Mouse (Mus musculus) gastrocnemius, postnatal 4 days (tissue): Measurements from ENCODE around the gene Slc22a23. TPM values are rescaled to one million over a fixed set of nuclear protein-coding genes. Genes with fewer than 3 reads are reported as not detected.
"Not testable (repeated sequence)": the region's sequence is repeated elsewhere in the genome, so short reads cannot be mapped to it uniquely, and the experiment has no call there.

ENCODE experiments used
- DNase-seq, 2 experiments: peaks; one replicate each; pipeline ENCODE4 v3.0.0; 2021 to 2022; ENCODE audit warnings: low spot score in 2 of 2, mixed read lengths in 2 of 2
- long read RNA-seq, 2 experiments: library from polyadenylated mRNA; stranded (forward); transcript quantifications; one replicate each; pipeline ENCODE4 v2.0.0; 2021
- total RNA-seq, 2 experiments: library from RNA; stranded (reverse); gene quantifications; 2 replicates each; pipeline ENCODE4 v1.2.3; 2021

Slc22a23 gene
- total RNA-seq = 1 to 10 TPM; 7.4 to 7.8 TPM
- long read RNA-seq, experiment 1, full-length matches to known transcripts = 2 of 5 reads
- long read RNA-seq, experiment 1, partial matches to known transcripts = 0 of 5 reads
- long read RNA-seq, experiment 1, other reads (novel, unspliced or antisense) = 3 of 5 reads
- long read RNA-seq, experiment 2, full-length matches to known transcripts = 3 of 4 reads
- long read RNA-seq, experiment 2, partial matches to known transcripts = 0 of 4 reads
- long read RNA-seq, experiment 2, other reads (novel, unspliced or antisense) = 1 of 4 reads

GRCm38 (mm10) chr13:34345128-34346085 is at the start of gene Slc22a23:
Slc22a23 (minus strand) TSS chr13:34345182.
- DNase-seq = peak in 1 of 2 experiments; percentile 50

DNA sequence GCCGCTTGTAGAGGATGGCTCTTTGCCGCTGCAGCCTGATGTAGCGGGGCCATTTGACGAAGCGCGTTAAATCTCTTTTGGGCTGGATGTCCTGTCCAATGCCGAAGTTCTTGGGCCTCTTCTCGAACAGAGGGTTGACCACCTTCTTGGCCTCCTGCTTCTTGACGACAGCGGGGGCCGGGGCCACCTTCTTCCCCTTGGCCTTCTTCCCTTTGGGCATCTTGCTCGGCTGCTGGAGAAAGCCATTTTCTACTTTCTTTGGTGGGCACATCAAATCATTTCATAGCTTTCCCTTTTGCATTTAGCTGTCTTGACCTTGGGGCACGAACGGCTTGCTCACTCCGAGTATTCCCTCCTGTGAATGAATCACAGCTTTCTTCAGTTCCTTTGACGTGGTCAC is 49.3 kb upstream of the Slc22a23 start:
- DNase-seq = not testable (repeated sequence)

DNA sequence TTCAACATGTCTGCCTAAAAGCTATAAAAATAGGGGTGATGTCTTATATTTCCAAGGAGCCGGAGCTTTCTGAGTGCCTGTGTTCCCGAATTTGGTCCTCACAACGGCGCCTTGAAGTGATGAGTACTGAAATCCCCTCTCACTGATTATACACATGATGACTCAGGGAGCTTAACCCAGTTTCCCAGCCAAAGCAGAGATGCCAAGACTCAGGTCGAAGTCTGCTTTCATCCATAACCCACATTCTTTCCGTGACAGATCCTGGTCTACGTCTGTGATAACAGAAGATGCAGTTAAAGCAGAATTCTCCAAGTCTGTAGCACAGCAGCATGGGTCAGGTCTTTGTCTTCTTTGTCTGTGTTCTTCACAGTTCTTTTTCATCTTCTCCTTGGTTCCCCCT is 47.4 kb upstream of the Slc22a23 start:
- no peak for DNase-seq

DNA sequence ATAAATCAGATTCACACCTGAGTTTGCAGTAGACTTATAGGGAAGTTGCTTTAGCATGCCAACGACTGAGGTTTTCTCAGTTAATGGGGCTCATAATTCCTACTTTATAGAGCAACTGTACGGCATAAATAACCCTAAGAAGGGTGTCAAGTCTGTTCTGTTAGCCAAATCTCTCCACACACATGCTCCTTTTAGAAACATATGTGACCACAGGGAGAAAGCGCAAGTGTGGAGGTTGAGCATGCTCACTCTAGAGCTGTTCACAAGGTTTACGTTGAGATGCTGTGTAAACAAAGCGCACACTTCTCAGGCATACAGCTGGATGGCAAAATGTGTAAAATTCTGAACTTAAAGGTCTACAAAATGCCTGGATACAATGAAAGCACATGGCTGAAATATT is 43.2 kb upstream of the Slc22a23 start:
- DNase-seq = no peak

DNA sequence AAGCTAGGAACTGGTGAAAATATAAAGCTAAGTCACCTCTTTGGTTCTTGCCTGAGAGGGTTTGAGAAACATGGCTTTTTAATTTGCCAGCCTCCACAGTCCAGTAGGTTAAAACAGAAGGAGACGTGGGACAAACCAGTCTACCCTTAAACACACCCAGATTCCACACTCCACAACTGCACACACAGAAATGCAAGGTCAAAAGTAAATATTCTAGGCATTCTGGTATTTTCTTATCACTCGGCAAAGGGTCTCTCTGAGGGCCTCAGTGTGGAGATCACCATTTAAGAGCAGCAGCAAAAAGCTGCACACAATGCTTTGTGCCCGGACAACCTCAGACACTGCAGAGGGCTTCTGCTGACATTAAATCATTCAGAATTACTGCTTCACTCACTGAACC is 38.4 kb upstream of the Slc22a23 start:
- no peak for DNase-seq

DNA sequence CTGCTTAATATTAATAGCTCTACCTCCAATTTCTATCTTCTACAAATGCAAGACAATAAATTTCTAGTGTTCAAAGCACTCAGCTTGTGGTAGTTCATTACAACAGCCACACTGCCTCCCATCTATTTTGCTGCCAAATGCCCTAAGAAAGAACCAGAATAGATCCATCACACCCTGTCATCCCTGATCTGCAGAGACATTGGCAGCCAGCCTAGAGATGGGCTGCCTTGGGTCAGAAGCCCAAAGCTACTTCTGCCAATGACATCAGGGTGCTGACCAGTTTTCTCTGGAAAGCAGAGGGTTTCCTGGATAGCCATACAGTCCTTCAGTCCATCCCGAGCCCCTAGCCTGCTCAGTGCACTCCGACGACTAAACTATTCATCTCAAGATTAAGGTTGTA is 33.9 kb upstream of the Slc22a23 start:
- no peak for DNase-seq

GRCm38 (mm10) chr13:34375145-34375544 is 30.2 kb upstream of the Slc22a23 start:
- no peak for DNase-seq

- DNase-seq = no peak
Observed at GRCm38 (mm10) chr13:34372870-34373478, 28.0 kb upstream of the Slc22a23 start.

DNA sequence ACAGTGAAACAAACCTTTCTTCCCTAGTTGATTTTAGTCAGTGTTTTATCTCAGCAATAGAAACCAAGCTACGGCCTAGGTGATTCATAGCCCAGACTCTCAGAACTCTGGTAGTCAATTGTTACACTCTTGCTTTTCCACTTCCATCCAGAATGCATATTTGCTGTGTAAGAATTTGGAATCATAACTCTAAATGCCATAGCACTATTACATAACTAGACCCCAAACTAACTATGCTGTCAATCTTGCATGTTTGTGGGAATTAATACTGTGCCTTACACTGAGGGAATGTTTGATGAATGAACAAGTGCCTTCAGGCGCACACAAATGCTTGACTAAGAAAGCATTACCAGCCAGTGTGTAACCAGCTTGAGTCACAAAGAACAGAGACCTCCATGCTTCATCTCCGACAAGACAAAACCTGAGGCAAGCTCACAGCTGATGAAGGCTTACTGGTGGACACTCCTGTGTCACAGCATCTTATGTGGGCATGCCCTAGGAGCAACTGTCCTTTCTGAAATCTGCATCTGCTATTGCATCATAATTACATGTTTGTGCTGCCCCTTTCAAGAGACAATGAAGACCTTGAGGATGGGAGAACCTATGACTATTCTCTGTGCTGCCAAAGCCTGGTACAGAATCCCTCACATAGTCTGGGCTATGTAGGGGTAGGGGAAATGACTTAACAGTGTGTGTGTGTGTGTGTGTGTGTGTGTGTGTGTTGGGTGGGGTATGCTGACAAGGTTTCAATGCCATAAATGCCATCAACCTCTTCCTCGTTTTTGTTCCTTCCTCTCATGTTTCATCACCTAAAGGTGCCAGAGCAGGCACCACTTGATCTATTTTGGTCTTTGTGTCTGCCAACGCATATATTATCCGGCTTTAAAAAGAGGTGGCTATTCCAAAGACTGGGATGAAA is 27.2 kb upstream of the Slc22a23 start:
- DNase-seq = no peak

DNA sequence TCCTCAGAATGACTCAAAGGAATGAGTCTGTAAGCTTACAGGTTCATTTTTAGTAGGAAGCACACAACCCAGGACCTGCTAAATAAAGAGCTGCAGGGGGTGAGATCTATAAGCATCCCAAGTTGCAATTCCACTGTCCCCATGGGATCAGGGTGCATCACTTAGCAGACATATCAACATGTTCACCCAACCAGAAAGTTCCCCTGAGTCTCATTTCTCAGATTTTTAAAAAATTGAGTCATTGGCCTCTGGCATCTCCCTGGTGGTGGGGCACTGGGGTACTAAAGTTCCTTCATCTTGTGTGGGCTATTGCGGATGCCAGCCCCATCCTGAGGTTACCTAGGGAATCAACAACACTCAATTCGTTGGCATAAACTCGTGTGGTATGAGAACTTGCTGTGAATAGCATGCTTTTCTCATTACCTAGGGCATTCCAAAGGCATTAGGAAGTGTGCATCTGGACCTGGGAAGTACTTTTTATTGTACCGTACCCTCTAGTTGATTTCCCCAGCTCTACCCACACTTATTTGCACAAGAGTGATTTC is 25.4 kb upstream of the Slc22a23 start:
- DNase-seq = no peak

GRCm38 (mm10) chr13:34365226-34365625 is 20.2 kb upstream of the Slc22a23 start:
- DNase-seq = no peak

DNA sequence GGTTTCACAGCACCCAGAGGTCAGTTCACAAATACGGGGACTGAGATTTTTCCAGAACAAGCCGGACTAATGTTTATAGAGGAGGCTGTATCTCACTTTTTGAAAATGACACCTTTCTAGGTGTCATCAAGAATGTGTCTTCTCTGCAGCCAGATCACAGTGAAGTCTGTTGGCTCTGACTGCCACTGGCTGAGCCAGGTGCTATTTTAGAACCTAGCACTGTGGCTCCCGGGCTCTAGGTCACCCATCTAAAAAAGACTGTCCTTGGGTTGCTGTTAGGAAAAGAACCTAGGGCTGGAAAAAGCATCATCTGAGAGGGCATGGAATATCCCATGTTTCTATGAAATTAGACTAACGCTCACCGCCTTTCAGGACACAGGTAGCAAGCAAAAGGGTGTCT is 10.7 kb upstream of the Slc22a23 start:
- DNase-seq = no peak

DNA sequence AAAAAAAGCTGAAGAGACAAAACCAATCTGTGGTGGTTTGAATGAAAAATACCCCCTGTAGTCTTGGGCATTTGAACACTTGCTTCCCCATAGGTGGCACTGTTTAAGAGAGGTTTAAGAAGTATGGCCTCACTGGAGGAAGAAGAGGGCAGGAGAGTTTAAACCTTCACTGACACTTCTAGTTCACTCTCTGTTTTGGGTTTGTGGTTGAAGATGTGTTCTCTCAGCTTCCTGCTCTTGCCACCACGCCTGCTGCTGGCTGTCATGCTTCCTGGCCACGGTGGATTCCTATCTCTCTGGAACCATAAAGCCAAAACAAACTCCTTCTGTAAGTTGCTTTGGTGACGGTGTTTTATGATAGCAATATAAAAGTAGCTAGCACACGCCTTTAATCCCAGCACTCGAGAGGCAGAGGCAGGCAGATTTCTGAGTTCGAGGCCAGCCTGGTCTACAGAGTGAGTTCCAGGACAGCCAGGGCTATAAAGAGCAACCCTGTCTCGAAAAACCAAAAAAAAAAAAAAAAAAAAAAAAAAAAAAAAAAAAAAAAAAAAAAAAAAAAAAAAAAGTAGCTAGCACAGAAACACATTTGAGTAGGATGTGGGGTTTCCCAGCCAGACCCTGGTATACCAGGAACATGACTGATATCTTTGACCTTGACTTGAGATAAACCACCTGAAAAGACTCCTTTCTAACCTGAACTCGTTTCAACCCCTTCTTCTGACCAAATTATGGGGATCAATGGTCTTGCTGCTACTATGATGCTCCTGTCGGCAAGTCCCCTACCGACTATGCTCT is 10.0 kb upstream of the Slc22a23 start:
- no peak for DNase-seq

DNA sequence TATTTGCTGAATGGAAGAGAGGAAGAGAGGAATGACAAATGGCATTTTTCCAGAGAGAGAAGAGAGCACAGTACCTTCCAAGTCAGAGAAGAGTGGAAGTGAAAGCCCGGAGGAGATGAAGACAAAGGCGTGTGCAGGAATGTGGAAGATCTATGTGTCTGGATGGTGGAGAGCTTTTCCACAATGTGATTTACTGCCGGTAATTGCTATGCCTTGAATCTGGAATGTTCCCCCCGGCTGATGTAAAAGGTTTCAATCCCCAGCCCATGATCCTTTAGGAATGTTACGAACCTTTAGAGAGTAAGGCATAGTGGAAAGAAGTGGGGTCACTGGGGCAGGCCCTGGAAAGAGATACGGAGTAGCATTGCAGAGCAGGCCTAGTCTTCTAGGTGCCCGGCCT is 8.3 kb upstream of the Slc22a23 start:
- DNase-seq = no peak

DNA sequence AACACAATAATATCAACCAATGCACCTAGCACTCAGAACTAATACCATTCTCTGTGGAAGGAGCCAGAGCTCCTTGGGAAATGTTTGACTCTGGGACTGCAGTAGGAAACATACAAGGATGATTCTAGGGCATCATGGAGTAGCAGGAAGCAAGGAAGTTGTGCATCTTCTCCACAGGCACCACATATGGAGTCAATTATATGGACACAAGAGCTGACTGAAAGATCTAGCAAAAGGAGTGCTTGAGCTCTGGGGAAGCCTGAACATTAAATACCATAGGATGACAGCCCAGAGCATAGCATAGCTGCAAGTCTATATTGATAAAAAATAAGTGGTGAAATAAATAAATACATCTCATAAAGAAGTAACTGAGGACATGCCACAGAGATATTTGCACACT is 6.5 kb upstream of the Slc22a23 start:
- no peak for DNase-seq

DNA sequence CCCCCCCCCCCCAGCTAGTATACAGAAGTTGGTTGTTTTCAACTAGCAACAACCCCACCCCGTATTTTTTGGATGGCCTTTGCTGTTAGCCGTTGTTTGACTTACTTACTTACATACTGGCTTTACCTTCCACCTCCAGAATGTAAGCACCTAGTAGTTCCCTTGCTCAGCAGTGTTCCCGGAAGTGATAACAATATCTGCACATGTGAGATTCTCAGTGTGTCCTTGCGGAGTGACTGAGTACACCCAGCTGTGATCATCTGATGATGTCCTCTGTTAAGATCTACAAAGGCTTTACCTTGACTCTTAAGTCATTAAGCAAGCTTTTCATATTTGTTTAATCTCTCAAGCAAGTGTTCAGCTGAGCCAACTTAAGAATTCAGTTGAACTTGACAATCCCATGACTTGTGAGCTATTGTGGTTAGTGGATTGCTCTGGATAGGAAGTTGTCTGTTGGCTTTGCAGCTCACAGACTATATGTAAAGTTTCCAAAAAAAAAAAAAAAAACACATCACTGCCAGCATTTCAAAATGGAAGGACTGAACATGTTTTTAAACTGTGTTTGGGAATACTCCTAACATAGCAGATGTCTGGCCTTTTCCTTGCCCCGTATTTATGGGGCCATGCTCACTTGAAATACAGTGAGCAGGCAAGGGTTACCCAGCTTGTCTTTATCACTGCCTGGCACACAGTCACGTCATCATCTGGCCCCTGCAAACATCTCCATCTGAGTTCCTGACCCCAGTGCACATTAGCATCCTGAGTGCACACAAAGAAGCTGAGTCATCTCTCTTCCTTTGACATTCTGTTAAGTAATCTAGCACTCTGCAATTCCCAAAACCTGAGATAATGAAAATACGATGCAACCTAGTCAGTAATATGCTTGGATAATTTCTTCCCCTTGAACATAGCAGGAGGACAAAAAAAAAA is 3.2 kb upstream of the Slc22a23 start:
- DNase-seq = no peak

GRCm38 (mm10) chr13:34346748-34347147 is 1.8 kb upstream of the Slc22a23 start:
- no peak for DNase-seq

DNA sequence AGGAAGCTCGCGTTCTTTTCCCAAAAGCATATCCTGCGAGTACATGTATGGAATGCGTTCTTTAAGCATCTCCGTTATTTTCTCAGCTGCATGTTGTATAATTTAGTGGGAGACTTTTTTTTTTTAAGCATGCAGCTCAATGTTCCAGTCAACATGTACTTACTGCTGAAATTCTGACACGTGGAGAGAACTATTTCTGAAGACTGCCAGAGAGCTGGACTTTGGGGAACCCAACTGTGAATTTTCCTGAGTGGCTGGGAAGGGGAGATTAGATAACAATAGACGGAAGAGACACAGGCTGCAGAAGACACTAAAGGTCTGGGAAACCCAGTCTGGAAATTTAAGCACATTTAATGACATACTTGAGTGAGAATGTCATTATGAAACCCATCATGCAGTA is 1.3 kb upstream of the Slc22a23 start:
- DNase-seq = no peak
